Mouse (Mus musculus): ENCODE results near the gene Cmtr1.

Gene Cmtr1

GRCm38 (mm10) chr17:29732522-29732921 is 72.1 kb downstream of the Cmtr1 start:
- DNase-seq (ENCODE audit: low spot score in 2 of 2) = no peak

- no peak for DNase-seq (ENCODE audit: low spot score in 2 of 2)
Observed at GRCm38 (mm10) chr17:29736448-29737014, 76.1 kb downstream of the Cmtr1 start.

GRCm38 (mm10) chr17:29737849-29738804 is 77.7 kb downstream of the Cmtr1 start:
- peak in 1 of 2 experiments; percentile 38 for DNase-seq (ENCODE audit: low spot score in 2 of 2)

- no peak for DNase-seq (ENCODE audit: low spot score in 2 of 2)
Observed at GRCm38 (mm10) chr17:29747466-29747865, 87.1 kb downstream of the Cmtr1 start.

DNA sequence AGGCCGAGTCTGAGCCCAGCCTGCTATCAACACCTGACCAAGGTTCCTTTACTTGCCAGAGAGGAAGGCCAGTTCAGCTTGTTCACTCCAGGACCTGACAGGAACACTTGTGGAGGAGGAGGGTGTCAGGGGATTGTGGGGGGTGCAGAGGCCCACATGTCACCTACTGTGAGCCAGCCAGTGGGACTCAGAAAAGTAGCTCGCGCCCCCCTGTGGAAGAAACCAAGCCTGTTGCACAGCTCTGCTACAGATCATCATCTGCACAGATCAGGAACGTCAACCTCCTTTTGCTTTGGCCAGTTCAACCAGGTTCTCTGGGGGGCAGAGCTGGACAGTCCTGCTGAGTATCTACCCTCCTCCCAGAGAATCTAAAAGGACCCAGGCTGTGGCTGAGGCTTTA is 94.1 kb downstream of the Cmtr1 start:
- DNase-seq (ENCODE audit: low spot score in 2 of 2) = no peak
